Mouse (Mus musculus) olfactory bulb, adult 2 months (tissue): ENCODE results near the gene Rap1a.

Experiments used
- CTCF ChIP-seq: fragments of 200-500 bp; IDR thresholded peaks from 2 replicates; pipeline ENCODE4 v1.5.1; 2012; ENCODE audit warnings: low read depth, mild to moderate bottlenecking, low read length, moderate library complexity; ENCODE audit not compliant: insufficient read depth
- POLR2A ChIP-seq: fragments of 200-500 bp; IDR thresholded peaks from 2 replicates; pipeline ENCODE4 v1.6.1; 2012; ENCODE audit warnings: mild to moderate bottlenecking, low read depth, low read length, moderate library complexity; ENCODE audit not compliant: insufficient read depth

DNA sequence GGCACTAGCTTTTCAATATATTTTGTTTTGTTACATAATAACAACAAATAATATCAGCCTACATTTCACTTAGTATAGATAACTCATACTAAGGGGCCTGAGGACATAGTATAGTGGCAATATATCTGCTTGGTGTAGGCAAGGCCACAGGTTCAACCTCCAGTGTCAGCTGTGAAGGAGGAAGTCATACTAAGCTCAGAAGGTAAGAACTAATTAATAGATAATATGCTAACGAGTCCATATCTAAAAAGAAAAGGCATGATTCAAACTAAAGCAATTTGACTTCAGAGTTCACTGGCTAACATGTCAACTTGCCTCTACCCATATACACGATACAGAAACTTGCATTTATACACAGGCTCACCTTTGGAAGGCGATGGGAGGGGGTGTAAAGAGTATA lies 41.1 kb downstream of the Rap1a start:
- TF ChIP-seq POLR2A (no peak), CTCF (no peak)
